Mouse (Mus musculus): ENCODE measurements at regions not wholly inside any gene's neighbourhood (a gene's known extent, or its start where the extent isn't known, plus 50 kb on each side); places are given as distances from the start of the nearest gene placed in this dataset.

DNA sequence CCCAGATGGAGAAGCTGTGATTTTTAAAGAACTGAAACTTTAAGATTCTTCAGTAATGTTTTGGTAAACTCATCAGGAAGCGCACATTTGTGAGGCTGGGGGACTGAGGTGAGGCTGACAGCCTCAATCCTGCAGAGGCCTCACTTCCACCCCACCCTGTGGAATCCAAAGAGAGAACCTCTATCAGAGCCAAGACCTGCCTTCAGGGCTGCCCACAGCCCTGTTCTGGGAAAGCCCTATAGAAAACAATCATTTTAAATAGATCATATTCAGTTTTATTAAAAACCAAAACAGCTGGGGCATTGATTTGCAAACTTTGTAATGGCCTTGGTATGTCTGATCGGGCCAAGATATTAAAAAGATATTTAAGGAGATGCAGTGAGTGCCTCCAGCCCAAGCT lies 210.7 kb upstream of the Tsc22d2 start:
- no peak overlapping the region for H3K9ac ChIP-seq (ENCODE audit: low read length)
- no peak overlapping the region for H3K4me3 ChIP-seq (ENCODE audit: low read depth, low read length)
- no peaks in the 10 kb centered on the region; the same call in 1 of the 2 replicates for H3K9me3 ChIP-seq (ENCODE audit: control insufficient read depth, low read length)
- no peak overlapping the region for H3K4me2 ChIP-seq
- ATAC-seq (ENCODE audit: low FRiP score) (no peak), DNase-seq (ENCODE audit: low spot score, missing footprints) (no peak)
- no peaks in the 10 kb centered on the region; the same call in 1 of the 2 replicates for H3K4me1 ChIP-seq (ENCODE audit: control insufficient read depth, insufficient read depth, low read length)
- no peak overlapping the region for H3K27ac ChIP-seq (ENCODE audit: low read depth, low read length)
- H3K36me3 ChIP-seq (ENCODE audit: control insufficient read depth, insufficient read depth, low read length): no peaks in the 10 kb centered on the region
- WGBS: 83% methylated on average over 2 of the region's 2 CpGs
- H3K27me3 ChIP-seq (ENCODE audit: control insufficient read depth, insufficient read depth, low read length): no peaks in the 10 kb centered on the region

DNA sequence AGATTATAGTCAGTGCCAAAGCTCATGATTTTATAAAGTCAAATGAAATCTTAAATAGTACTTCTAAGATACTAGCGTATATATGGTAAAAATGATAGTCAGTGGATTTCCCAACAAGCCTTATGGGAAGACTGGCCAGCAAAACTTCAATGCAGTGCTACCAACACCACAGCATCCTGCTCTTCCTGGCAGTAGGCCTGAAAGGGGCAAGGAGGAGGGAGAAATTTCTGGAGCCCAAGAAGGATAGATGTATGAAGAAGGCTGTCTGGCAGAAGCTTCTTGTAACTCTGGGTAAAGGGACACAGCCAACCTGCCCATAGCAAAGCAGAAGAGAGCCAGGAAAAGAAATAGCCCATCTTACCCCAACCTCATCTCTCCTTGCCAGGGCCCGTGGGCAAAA lies 209.0 kb upstream of the Tsc22d2 start:
- WGBS: 91% methylated on average over 2 of the region's 2 CpGs
- H3K9ac ChIP-seq (ENCODE audit: low read length): no peak overlapping the region

DNA sequence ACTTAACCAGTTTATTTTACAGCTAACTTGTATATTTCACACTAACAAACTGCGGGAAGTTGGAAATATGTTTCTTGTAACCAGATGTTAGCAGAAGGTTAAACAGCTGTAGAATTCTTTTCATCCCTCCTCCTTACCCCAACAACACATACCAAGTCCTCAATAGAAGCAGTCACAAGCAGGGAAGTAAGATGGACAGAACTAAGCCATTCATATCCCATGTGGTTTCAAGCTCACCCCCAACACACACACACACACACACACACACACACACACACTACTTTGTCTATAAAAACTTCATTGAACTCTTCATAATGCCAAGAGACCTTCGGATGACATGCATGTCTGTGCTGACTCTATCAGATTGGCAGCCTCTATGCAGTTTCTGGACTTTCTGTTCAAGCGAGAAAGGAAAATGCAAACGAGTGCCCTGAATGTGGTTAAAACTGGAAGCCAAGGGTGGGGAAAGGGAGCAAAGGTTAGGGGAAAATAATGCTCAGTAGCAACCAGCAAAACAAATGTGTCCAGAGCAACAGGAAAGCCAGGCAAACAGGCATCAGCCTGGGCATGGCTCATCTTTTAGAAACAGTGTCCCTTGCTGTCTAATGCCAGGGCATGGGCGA lies 207.6 kb upstream of the Tsc22d2 start:
- Histone ChIP-seq H3K27me3 (ENCODE audit: control insufficient read depth, insufficient read depth, low read length) (no peaks in the 10 kb centered on the region), H3K4me1 (ENCODE audit: control insufficient read depth, insufficient read depth, low read length) (no peaks in the 10 kb centered on the region; the same call in 1 of the 2 replicates), H3K9ac (ENCODE audit: low read length) (no peak overlapping the region), H3K9me3 (ENCODE audit: control insufficient read depth, low read length) (no peaks in the 10 kb centered on the region; the same call in 1 of the 2 replicates), H3K27ac (ENCODE audit: low read depth, low read length) (no peak overlapping the region), H3K36me3 (ENCODE audit: control insufficient read depth, insufficient read depth, low read length) (no peaks in the 10 kb centered on the region), H3K4me3 (ENCODE audit: low read depth, low read length) (no peak overlapping the region), H3K4me2 (no peak overlapping the region)
- WGBS: 61% methylated on average over 5 of the region's 5 CpGs
- DNase-seq (ENCODE audit: low spot score, missing footprints) (no peak), ATAC-seq (ENCODE audit: low FRiP score) (peak; percentile 44; the same call in 1 of the 2 replicates)

More for the DNA sequence above, 209.0 kb upstream of the Tsc22d2 start:
- H3K36me3 ChIP-seq (ENCODE audit: control insufficient read depth, insufficient read depth, low read length): no peaks in the 10 kb centered on the region
- no peak overlapping the region for H3K4me2 ChIP-seq
- H3K9me3 ChIP-seq (ENCODE audit: control insufficient read depth, low read length): no peaks in the 10 kb centered on the region; the same call in 1 of the 2 replicates
- no peak for ATAC-seq (ENCODE audit: low FRiP score)
- no peak overlapping the region for H3K4me3 ChIP-seq (ENCODE audit: low read depth, low read length)
- no peak overlapping the region for H3K27ac ChIP-seq (ENCODE audit: low read depth, low read length)
- no peaks in the 10 kb centered on the region for H3K27me3 ChIP-seq (ENCODE audit: control insufficient read depth, insufficient read depth, low read length)
- H3K4me1 ChIP-seq (ENCODE audit: control insufficient read depth, insufficient read depth, low read length): no peaks in the 10 kb centered on the region; the same call in 1 of the 2 replicates
- no peak for DNase-seq (ENCODE audit: low spot score, missing footprints)

DNA sequence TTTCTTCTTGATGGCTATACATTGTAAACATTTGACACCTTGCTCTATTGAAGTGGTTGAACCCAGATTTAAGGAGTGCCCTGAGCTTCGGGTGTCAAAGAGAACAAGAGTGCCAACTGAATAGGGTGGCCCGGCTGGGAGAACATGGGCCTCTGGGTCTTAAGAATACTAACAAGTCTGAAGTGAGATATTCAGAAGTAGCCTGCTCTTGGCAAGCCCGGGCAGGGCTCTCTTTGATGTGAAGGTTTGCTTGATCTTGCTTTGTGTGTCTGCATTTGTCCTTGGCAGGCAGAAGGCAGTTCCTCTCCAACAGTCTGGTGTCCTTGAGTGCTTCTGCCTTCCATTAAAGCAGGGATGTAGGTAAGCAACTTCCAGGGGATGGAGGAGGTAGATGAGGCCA lies 203.5 kb upstream of the Tsc22d2 start:
- Histone ChIP-seq H3K4me1 (ENCODE audit: control insufficient read depth, insufficient read depth, low read length) (no peaks in the 10 kb centered on the region; the same call in 1 of the 2 replicates), H3K9me3 (ENCODE audit: control insufficient read depth, low read length) (no peaks in the 10 kb centered on the region; the same call in 1 of the 2 replicates), H3K4me3 (ENCODE audit: low read depth, low read length) (no peak overlapping the region), H3K27ac (ENCODE audit: low read depth, low read length) (no peak overlapping the region), H3K27me3 (ENCODE audit: control insufficient read depth, insufficient read depth, low read length) (no peaks in the 10 kb centered on the region), H3K9ac (ENCODE audit: low read length) (no peak overlapping the region), H3K36me3 (ENCODE audit: control insufficient read depth, insufficient read depth, low read length) (no peaks in the 10 kb centered on the region), H3K4me2 (no peak overlapping the region)
- DNase-seq (ENCODE audit: low spot score, missing footprints) (no peak), ATAC-seq (ENCODE audit: low FRiP score) (no peak)
- WGBS: 57% methylated on average over 3 of the region's 3 CpGs

DNA sequence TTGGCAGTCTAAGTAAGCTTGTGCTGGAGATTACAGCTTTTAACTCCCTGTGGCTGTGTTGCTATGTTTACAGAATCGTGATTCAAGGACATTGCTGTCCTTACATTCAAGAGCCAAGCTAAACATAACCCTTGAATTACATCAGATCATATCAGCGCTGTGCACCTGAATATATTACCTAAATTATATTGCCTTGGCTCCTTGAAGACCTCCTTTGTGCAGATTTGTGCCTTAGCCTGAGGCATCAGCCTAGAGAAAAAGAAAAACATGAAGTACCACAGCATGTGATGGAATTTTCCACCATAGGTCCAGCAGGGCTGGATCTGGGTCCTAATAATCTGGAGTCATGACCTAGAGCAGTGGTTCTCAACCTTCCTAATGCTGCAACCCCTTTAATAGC lies 189.8 kb upstream of the Tsc22d2 start:
- no peaks in the 10 kb centered on the region for H3K4me1 ChIP-seq (ENCODE audit: control insufficient read depth, insufficient read depth, low read length)
- no peaks in the 10 kb centered on the region for H3K36me3 ChIP-seq (ENCODE audit: control insufficient read depth, insufficient read depth, low read length)
- no peaks in the 10 kb centered on the region for H3K27me3 ChIP-seq (ENCODE audit: control insufficient read depth, insufficient read depth, low read length)
- DNase-seq (ENCODE audit: low spot score, missing footprints) (no peak), ATAC-seq (ENCODE audit: low FRiP score) (no peak)
- no peak overlapping the region for H3K4me2 ChIP-seq
- no peaks in the 10 kb centered on the region for H3K9me3 ChIP-seq (ENCODE audit: control insufficient read depth, low read length)
- H3K27ac ChIP-seq (ENCODE audit: low read depth, low read length): no peak overlapping the region
- H3K9ac ChIP-seq (ENCODE audit: low read length): no peak overlapping the region
- 84% methylated on average over 2 of the region's 2 CpGs for WGBS
- H3K4me3 ChIP-seq (ENCODE audit: low read depth, low read length): no peak overlapping the region

DNA sequence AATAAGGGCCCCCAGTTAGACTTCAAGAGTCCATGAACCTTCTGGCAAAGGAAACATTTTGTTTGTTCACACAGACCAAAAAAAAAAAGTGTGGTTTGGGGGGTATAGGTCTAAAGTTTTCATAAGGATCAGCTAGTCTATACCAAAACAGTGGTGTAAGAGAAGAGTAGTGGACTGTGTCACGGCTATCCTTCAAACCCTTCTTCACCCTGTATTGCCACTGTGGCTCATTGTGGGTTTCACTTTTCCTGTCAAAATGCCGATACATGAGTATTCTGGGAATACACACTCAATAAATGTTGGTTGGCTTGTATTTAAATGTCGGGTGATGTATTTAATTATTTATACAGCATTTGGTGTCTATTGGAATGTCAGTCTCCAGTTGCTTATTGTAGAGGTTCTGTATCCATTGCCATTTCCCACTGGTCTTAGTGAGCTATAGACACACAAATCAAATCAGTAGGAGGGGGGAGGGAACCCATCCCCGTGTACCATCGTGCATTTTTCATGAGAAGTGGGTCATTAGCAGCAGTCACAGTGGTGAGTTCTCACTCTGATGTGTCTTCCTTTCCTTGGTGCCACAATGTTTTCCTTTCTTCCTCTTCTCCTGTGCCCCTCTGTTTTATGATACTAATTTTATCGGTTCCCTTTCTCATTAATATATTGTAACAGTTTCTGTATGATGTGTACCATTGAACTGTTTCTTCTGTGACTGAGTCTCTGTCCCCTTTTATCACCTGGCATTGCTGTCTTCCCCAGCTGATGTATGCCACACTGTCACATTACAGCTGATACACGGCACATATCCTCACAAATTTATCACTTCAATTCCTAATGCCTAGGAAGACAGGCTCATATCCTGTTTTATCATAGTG lies 187.8 kb upstream of the Tsc22d2 start:
- 88% methylated on average over 7 of the region's 7 CpGs for WGBS

DNA sequence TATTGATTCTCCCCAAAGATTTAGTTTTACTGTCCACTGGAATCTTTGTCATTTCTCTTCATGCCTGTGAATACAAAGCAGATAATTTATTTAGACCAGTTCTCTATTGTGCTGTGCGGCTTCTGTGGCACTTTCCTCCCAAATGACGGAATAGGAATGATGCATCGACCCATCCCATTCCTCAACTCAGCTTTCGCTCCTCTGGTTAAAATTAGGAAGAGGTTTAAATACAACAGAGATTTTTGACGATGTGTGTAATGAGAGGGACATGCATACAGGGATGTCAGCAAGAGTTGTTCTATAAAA lies 187.2 kb upstream of the Tsc22d2 start:
- ATAC-seq (ENCODE audit: low FRiP score) (no peak), DNase-seq (ENCODE audit: low spot score, missing footprints) (no peak)
- H3K9ac ChIP-seq (ENCODE audit: low read length): no peak overlapping the region
- H3K36me3 ChIP-seq (ENCODE audit: control insufficient read depth, insufficient read depth, low read length): no peaks in the 10 kb centered on the region
- no peak overlapping the region for H3K4me3 ChIP-seq (ENCODE audit: low read depth, low read length)
- H3K27me3 ChIP-seq (ENCODE audit: control insufficient read depth, insufficient read depth, low read length): no peaks in the 10 kb centered on the region
- H3K9me3 ChIP-seq (ENCODE audit: control insufficient read depth, low read length): no peaks in the 10 kb centered on the region
- no peak overlapping the region for H3K27ac ChIP-seq (ENCODE audit: low read depth, low read length)
- WGBS: 87% methylated on average over 5 of the region's 5 CpGs
- no peak overlapping the region for H3K4me2 ChIP-seq
- H3K4me1 ChIP-seq (ENCODE audit: control insufficient read depth, insufficient read depth, low read length): no peaks in the 10 kb centered on the region

More for the DNA sequence above, 187.8 kb upstream of the Tsc22d2 start:
- no peaks in the 10 kb centered on the region for H3K27me3 ChIP-seq (ENCODE audit: control insufficient read depth, insufficient read depth, low read length)
- DNase-seq (ENCODE audit: low spot score, missing footprints) (no peak), ATAC-seq (ENCODE audit: low FRiP score) (no peak)
- no peak overlapping the region for H3K4me2 ChIP-seq
- H3K9me3 ChIP-seq (ENCODE audit: control insufficient read depth, low read length): no peaks in the 10 kb centered on the region
- no peaks in the 10 kb centered on the region for H3K36me3 ChIP-seq (ENCODE audit: control insufficient read depth, insufficient read depth, low read length)
- no peak overlapping the region for H3K4me3 ChIP-seq (ENCODE audit: low read depth, low read length)
- H3K27ac ChIP-seq (ENCODE audit: low read depth, low read length): no peak overlapping the region
- no peak overlapping the region for H3K9ac ChIP-seq (ENCODE audit: low read length)
- no peaks in the 10 kb centered on the region for H3K4me1 ChIP-seq (ENCODE audit: control insufficient read depth, insufficient read depth, low read length)

DNA sequence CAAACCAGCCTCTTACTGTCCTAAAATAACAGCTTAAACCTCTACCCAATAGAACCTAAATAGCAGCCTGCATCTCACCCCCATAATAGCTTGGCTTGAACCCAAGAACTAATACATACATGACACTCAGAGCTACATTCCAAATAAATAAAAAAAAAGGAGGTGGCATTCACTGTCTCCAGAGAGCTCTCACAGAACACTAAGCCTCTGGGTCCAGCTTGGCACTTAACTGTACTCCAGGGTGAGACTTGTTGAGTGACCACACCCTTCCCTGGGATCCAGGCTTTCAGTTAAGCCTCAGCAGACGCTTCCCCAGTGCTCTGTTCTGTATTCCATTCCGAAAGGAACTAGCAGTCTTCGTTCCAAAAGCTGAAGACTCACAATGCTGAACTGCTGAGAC lies 186.3 kb upstream of the Tsc22d2 start:
- H3K4me3 ChIP-seq (ENCODE audit: low read depth, low read length): no peak overlapping the region
- no peaks in the 10 kb centered on the region for H3K4me1 ChIP-seq (ENCODE audit: control insufficient read depth, insufficient read depth, low read length)
- ATAC-seq (ENCODE audit: low FRiP score): no peak
- H3K4me2 ChIP-seq: no peak overlapping the region
- no peak overlapping the region for H3K9ac ChIP-seq (ENCODE audit: low read length)
- WGBS: 78% methylated on average over 3 of the region's 3 CpGs
- H3K9me3 ChIP-seq (ENCODE audit: control insufficient read depth, low read length): no peaks in the 10 kb centered on the region
- H3K36me3 ChIP-seq (ENCODE audit: control insufficient read depth, insufficient read depth, low read length): no peaks in the 10 kb centered on the region
- DNase-seq (ENCODE audit: low spot score, missing footprints): no peak
- no peak overlapping the region for H3K27ac ChIP-seq (ENCODE audit: low read depth, low read length)
- H3K27me3 ChIP-seq (ENCODE audit: control insufficient read depth, insufficient read depth, low read length): no peaks in the 10 kb centered on the region

DNA sequence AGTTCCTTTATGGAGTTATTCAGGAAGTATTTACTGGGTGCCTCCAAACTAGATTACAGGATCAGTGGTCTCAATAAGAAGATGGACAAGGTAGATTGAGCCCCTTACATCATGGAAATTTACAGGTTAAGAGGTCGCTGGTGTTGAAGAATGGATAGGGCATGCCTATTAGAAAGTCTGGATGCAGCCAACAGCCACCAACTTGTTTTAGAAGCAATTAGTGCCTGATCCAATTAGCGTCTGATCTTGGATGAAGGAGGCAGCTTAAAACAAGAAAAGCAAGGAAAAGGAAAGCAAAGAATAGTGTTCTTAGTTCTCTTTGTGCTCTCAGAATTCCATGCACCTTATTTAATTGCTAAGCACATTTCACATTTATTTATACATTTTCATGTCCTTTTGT lies 182.8 kb upstream of the Tsc22d2 start:
- no peaks in the 10 kb centered on the region for H3K9me3 ChIP-seq (ENCODE audit: control insufficient read depth, low read length)
- DNase-seq (ENCODE audit: low spot score, missing footprints) (no peak), ATAC-seq (ENCODE audit: low FRiP score) (no peak)
- H3K4me2 ChIP-seq: no peak overlapping the region
- no peaks in the 10 kb centered on the region for H3K4me1 ChIP-seq (ENCODE audit: control insufficient read depth, insufficient read depth, low read length)
- H3K9ac ChIP-seq (ENCODE audit: low read length): no peak overlapping the region
- H3K27ac ChIP-seq (ENCODE audit: low read depth, low read length): no peak overlapping the region
- no peaks in the 10 kb centered on the region for H3K27me3 ChIP-seq (ENCODE audit: control insufficient read depth, insufficient read depth, low read length)
- no peak overlapping the region for H3K4me3 ChIP-seq (ENCODE audit: low read depth, low read length)
- 63% methylated on average over 2 of the region's 2 CpGs for WGBS
- no peaks in the 10 kb centered on the region for H3K36me3 ChIP-seq (ENCODE audit: control insufficient read depth, insufficient read depth, low read length)
